Mouse (Mus musculus) E14TG2a.4 (cell line): ENCODE results near the gene Ak9.

ENCODE experiments used
- H3K27me3 ChIP-seq: 2 replicates; pipeline ENCODE4 v1.6.1; 2014; ENCODE audit warnings: low read length, control low read depth; ENCODE audit not compliant: insufficient read depth
- H3K36me3 ChIP-seq: 2 replicates; pipeline ENCODE4 v1.6.1; 2014; ENCODE audit warnings: low read length, control low read depth; ENCODE audit not compliant: insufficient read depth
- H3K4me1 ChIP-seq: replicated peaks from 2 replicates; pipeline ENCODE4 v1.6.1; 2014; ENCODE audit warnings: low read depth, low read length, control low read depth
- H3K4me3 ChIP-seq: replicated peaks from 2 replicates; pipeline ENCODE4 v1.5.1; 2014; ENCODE audit warnings: mild to moderate bottlenecking, low read length
- H3K9me3 ChIP-seq: 2 replicates; pipeline ENCODE4 v1.6.1; 2014; ENCODE audit warnings: low read length, control low read depth
- CTCF ChIP-seq: conservative IDR thresholded peaks from 2 replicates; pipeline ENCODE4 v1.5.1; 2014; ENCODE audit warnings: low read length
- NANOG ChIP-seq: IDR thresholded peaks from 2 replicates; pipeline ENCODE4 v1.6.1; 2014; ENCODE audit warnings: borderline replicate concordance, low read length, mixed read lengths
- POU5F1 ChIP-seq: IDR thresholded peaks from 2 replicates; pipeline ENCODE4 v1.6.1; 2014; ENCODE audit warnings: low read length, borderline replicate concordance

The Ak9 gene

DNA sequence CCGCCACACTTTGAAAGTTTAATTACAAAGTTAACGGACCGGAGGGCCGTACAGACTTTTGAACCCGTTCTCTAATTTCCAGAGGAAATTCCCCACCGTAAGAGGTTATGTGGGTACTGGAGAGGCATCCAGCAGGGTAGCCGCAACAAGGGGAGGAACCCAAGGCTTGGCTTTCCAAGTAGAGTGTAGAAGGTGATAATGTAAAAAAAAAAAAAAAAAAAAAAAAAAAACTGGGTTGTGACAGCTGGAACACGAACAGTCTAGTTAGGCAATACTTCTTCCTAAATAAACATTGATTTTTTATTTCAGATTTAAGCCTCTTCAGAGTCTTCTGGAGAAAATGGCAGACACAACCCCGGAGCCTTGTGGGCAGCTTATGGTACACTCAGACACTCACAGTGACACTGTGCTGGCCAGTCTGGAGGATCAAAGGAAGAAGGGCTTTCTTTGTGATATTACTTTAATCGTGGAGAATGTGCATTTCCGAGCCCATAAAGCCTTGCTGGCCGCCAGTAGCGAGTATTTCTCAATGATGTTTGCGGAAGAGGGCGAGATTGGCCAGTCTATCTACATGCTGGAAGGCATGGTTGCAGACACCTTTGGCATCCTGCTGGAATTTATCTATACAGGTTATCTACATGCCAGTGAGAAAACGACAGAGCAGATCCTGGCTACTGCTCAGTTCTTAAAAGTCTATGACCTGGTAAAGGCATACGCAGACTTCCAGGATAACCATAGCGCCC, 147.2 kb downstream of the Ak9 start:
- Histone ChIP-seq H3K36me3 (peaks cover 49% of the 10 kb centered on the region), H3K4me3 (peak overlapping the region; percentile 98), H3K27me3 (no peaks in the 10 kb centered on the region), H3K9me3 (no peaks in the 10 kb centered on the region), H3K4me1 (peaks cover 65% of the 10 kb centered on the region)
- no peak for TF ChIP-seq NANOG
- no peak for TF ChIP-seq POU5F1
- no peak for TF ChIP-seq CTCF

DNA sequence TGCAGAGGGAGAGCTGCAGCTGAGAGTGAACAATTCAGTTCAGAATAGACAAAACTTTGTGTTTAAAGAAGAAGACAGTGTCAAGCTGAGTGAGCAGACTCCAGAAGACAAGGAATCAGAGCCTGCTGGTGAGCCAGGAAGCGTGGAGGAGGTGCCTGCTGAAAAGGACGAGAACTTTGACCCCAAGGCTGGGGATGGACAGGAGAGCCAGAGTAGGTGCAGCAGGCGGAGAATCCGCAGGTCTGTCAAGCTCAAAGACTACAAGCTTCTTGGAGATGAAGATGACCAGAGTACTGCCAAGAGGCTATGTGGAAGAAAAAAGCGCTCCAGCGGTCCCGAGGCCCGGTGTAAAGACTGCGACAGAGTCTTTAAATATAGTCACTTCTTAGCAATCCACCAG, 147.9 kb downstream of the Ak9 start:
- Histone ChIP-seq H3K36me3 (peaks cover 56% of the 10 kb centered on the region), H3K9me3 (no peaks in the 10 kb centered on the region), H3K4me3 (peak overlapping the region; percentile 98), H3K4me1 (peaks cover 65% of the 10 kb centered on the region), H3K27me3 (no peaks in the 10 kb centered on the region)
- TF ChIP-seq NANOG (no peak), CTCF (no peak), POU5F1 (no peak)

DNA sequence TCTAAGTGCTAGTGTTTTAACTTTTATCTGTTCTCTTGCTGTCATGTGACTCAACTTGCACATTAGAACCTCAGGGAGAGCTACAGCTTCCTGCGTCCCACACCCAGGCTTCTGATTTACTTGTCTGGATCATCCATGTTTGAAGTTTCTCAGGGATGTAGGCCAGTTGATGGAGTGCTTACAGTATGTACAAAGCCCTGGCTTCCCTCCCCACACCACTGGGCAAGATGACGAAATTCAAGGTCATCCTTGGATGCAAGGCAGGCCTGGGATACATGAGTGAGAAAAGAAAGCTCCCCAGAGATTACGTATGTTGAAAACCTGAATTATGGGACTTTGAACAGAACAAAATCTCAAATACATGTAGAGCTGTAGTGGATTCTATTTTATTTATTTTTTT, 149.0 kb downstream of the Ak9 start:
- H3K4me3 ChIP-seq: no peak overlapping the region
- H3K4me1 ChIP-seq: peaks cover 66% of the 10 kb centered on the region
- H3K27me3 ChIP-seq: no peaks in the 10 kb centered on the region
- no peak for TF ChIP-seq CTCF
- no peaks in the 10 kb centered on the region for H3K9me3 ChIP-seq
- peaks cover 65% of the 10 kb centered on the region for H3K36me3 ChIP-seq

DNA sequence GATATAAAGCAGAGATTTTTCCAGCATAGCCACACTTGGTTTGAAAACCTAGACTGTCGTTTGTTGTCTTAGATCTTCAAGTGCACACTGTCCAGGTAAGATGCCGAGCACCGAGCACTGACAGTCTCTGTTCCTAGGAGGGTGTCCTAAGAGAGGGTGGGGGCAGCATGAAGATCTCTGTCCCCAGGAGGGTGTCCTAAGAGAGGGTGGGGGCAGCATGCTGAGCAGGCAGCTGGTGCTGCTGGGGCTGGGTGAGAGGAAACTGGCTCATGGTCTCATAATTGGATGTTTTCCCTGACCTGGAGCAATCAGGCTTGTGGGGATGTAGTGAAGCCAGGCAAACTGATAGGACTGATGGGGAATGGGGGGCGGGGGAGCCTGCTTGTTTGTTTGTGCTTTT, 156.2 kb downstream of the Ak9 start:
- Histone ChIP-seq H3K9me3 (no peaks in the 10 kb centered on the region), H3K4me1 (peaks cover 85% of the 10 kb centered on the region), H3K4me3 (peak overlapping the region; percentile 27), H3K36me3 (peaks cover 71% of the 10 kb centered on the region), H3K27me3 (no peaks in the 10 kb centered on the region)
- TF ChIP-seq POU5F1: no peak
- TF ChIP-seq NANOG: no peak
- TF ChIP-seq CTCF: no peak

DNA sequence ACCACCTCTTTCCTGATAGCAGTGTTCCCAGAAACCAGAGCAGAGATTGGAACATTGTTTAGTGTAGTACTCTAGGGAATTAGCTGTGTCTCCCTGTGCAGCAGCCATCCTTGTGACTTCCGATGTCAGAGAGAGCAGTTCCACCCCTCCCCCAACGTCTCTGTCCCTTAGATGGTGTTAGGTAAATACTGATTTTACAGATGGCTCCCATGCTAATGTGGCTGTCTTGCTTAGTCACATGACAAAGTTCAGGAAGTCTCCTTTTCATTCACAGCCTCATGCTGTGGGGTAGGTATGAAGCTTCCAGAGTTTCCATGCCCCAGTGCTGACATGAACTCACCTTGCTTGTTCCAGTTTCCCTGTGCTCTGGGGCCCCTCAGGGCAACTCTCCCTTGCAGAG, 156.7 kb downstream of the Ak9 start:
- Histone ChIP-seq H3K9me3 (no peaks in the 10 kb centered on the region), H3K4me3 (peak overlapping the region; percentile 27; the same call in 1 of the 2 replicates), H3K27me3 (no peaks in the 10 kb centered on the region), H3K36me3 (peaks cover 69% of the 10 kb centered on the region), H3K4me1 (peaks cover 85% of the 10 kb centered on the region)
- no peak for TF ChIP-seq NANOG
- no peak for TF ChIP-seq POU5F1
- no peak for TF ChIP-seq CTCF

DNA sequence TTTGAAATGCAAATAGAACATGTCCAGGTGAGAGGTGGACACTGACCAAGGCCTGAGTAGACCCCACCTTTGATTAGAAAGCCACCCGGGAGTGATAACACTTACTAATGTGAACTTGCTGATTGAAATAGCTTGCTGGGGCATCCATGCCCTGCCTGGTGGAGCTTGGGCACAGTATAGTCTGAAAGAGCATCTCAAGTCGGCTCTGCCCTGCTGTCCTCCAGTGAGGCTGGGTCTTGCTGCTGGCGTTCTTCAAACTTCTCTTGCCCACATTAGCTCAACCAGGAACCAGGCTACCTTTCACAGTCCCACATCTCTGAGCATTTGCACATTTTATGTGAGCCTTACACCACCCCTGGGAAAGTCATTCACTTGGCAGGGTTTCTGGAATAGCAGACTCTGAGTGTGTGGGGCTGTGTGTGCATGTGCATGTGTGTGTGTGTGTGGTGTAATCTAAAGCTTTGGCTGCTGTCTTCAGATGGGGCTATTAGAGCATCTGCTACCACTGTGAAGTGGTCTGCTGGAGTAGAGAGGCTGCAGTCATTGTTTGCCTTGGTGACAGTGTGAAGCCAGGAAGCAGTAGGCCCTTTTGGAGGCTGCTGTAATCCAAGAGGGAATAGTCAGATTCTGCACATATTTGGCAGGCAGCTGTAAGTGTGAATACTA, 157.4 kb downstream of the Ak9 start:
- H3K9me3 ChIP-seq: no peaks in the 10 kb centered on the region
- no peak for TF ChIP-seq CTCF
- no peak for TF ChIP-seq NANOG
- TF ChIP-seq POU5F1: no peak
- H3K27me3 ChIP-seq: no peaks in the 10 kb centered on the region
- H3K36me3 ChIP-seq: peaks cover 62% of the 10 kb centered on the region
- H3K4me3 ChIP-seq: no peak overlapping the region
- peaks cover 85% of the 10 kb centered on the region for H3K4me1 ChIP-seq

DNA sequence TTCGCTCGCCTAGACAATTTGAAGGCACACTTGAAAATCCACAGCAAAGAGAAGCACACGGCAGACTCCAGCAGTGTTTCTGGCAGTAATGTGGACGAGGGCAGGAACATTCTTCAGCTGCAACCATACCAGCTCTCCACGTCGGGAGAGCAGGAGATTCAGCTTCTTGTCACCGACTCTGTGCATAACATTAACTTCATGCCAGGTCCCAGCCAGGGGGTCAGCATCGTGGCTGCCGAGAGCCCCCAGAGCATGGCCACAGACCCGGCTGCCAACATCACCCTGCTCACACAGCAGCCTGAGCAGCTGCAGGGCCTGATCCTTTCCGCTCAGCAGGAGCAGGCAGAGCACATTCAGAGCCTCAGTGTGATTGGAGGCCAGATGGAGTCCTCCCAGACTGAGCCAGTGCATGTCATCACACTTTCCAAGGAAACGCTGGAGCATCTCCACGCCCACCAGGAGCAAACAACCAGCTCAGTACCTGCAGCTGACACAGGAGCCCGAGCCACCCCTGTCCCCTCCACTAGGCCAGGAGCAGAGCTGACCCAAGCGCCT, 160.7 kb downstream of the Ak9 start:
- Histone ChIP-seq H3K4me1 (peaks cover 90% of the 10 kb centered on the region), H3K9me3 (no peaks in the 10 kb centered on the region), H3K27me3 (no peaks in the 10 kb centered on the region), H3K36me3 (peaks cover 35% of the 10 kb centered on the region), H3K4me3 (peak overlapping the region; percentile 59)
- no peak for TF ChIP-seq NANOG
- TF ChIP-seq CTCF: no peak
- TF ChIP-seq POU5F1: no peak

DNA sequence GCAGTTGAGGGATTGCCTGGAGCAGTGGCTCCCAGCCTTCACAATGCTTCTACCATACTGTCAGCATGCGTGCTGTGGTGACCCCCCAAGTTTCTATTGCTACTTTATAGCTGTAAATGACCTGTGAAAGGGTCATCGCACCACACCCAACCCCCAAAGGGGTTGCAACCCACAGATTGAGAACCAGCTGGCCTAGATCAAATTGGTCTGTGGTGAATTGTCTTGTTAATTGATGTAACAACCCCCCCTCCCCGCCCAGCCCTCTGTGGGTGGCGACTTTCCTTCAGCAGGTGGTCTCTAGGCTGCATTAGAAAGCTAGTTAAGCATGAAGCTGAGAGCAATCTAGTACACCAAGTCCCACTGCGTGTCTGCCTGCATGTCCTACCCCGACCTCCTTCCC, 163.5 kb downstream of the Ak9 start:
- Histone ChIP-seq H3K27me3 (no peaks in the 10 kb centered on the region), H3K36me3 (peaks cover 18% of the 10 kb centered on the region), H3K4me1 (peaks cover 89% of the 10 kb centered on the region), H3K9me3 (no peaks in the 10 kb centered on the region), H3K4me3 (no peak overlapping the region)
- TF ChIP-seq POU5F1: no peak
- no peak for TF ChIP-seq CTCF
- peak; percentile 76 for TF ChIP-seq NANOG

DNA sequence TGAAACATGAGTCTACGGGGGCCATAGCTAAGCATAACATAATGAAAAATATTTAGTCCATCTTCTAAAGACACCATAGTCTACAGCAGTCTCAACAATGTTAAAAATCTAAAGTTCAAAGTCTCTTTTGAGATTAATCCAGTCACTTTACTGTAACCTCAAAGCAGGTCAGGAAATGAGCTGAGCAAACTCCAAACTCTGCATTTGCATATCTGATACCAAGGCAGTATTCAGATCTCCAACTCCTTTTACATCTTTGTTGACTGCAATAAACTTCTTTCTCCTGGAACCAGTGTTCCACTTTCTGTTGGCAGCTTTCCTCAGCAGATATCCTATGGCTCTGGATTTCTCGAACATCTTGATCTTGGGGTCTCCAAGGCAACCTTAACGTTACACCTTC, 166.9 kb downstream of the Ak9 start:
- H3K36me3 ChIP-seq: no peaks in the 10 kb centered on the region
- no peaks in the 10 kb centered on the region for H3K27me3 ChIP-seq
- H3K4me3 ChIP-seq: no peak overlapping the region
- TF ChIP-seq POU5F1 (no peak), CTCF (no peak), NANOG (no peak)
- peaks cover 92% of the 10 kb centered on the region for H3K4me1 ChIP-seq
- H3K9me3 ChIP-seq: no peaks in the 10 kb centered on the region

DNA sequence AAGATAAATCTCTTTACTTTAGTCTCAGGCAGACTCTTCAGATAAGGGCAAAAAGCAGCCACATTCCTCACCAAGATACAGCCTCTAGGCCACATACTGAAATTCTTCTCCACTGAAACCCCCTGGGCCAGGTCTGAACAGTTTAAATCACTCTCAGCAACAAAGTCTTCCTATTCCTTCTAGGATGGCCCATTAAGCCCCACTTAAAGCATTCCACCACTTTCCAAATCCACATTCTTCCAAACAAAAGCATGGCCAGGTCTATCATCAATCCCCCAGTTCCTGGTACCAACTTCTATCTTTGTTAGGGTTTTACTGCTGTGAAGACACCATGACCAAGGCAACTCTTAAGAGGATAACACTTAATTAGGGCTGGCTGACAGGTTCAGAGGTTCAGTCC, 168.8 kb downstream of the Ak9 start:
- TF ChIP-seq CTCF (no peak), NANOG (peak; percentile 95), POU5F1 (no peak)
- H3K36me3 ChIP-seq: no peaks in the 10 kb centered on the region
- H3K9me3 ChIP-seq: no peaks in the 10 kb centered on the region
- H3K4me1 ChIP-seq: peaks cover 91% of the 10 kb centered on the region
- H3K4me3 ChIP-seq: 0 out of 2 replicates have a peak overlapping the region, but pooled peaks have one; percentile 11
- no peaks in the 10 kb centered on the region for H3K27me3 ChIP-seq
